In genomic region chr8:13338255-13338860, GRCm38 (mm10) we compare ENCODE assay signal across 8 mouse cellular contexts. TPM values are rescaled to one million over a fixed set of nuclear protein-coding genes. Genes with fewer than 3 reads are reported as not detected.
A peak's percentile ranks its signal among the peaks of the same experiment; 100 is the strongest.
DNase-seq lines count a peak whose midpoint lies in the region; ATAC-seq lines count a peak whose summit lies in the region.

Tfdp1 (plus strand) TSS chr8:13338751.

- no peaks in the 10 kb centered on the region; the same call in 1 of the 2 replicates for H3K36me3 ChIP-seq in forebrain, embryonic 11.5 days (ENCODE audit: control insufficient read depth, insufficient read depth, low read length)
- H3K36me3 ChIP-seq in heart, embryonic 16.5 days (ENCODE audit: control insufficient read depth, insufficient read depth): peaks cover 13% of the 10 kb centered on the region
- peaks cover 32% of the 10 kb centered on the region for H3K36me3 ChIP-seq in liver, embryonic 15.5 days (replicated peaks)
- H3K36me3 ChIP-seq in neural tube, embryonic 12.5 days: peaks cover 31% of the 10 kb centered on the region

- 1% methylated on average over 67 of the region's 72 CpGs for WGBS in forebrain, embryonic 11.5 days
- WGBS in heart, embryonic 16.5 days: 1% methylated on average over 39 of the region's 72 CpGs
- WGBS in liver, embryonic 15.5 days (ENCODE audit: insufficient replicate concordance): 1% methylated on average over 49 of the region's 72 CpGs
- 2% methylated on average over 50 of the region's 72 CpGs for WGBS in neural tube, embryonic 12.5 days

- H3K4me3 ChIP-seq in forebrain, embryonic 11.5 days (ENCODE audit: low read depth, low read length): peak within 1 kb of the TSS; percentile 95
- peak within 1 kb of the TSS; percentile 85 for H3K4me3 ChIP-seq in heart, embryonic 16.5 days (ENCODE audit: low read length)
- peak within 1 kb of the TSS; percentile 90 for H3K4me3 ChIP-seq in liver, embryonic 15.5 days (replicated peaks)
- H3K4me3 ChIP-seq in neural tube, embryonic 12.5 days: peak within 1 kb of the TSS; percentile 100

- peak within 1 kb of the TSS; percentile 46 for H3K27ac ChIP-seq in forebrain, embryonic 11.5 days (ENCODE audit: low read depth, low read length)
- H3K27ac ChIP-seq in heart, embryonic 16.5 days (ENCODE audit: low read length): peak within 1 kb of the TSS; percentile 74
- peak within 1 kb of the TSS; percentile 82 for H3K27ac ChIP-seq in liver, embryonic 15.5 days (replicated peaks)
- H3K27ac ChIP-seq in neural tube, embryonic 12.5 days: no peak within 1 kb of the TSS; the same call in 1 of the 2 replicates

- H3K27me3 ChIP-seq in forebrain, embryonic 11.5 days (ENCODE audit: control insufficient read depth, insufficient read depth, low read length): no peaks in the 10 kb centered on the region
- no peaks in the 10 kb centered on the region for H3K27me3 ChIP-seq in heart, embryonic 16.5 days (ENCODE audit: control insufficient read depth, insufficient read depth, low read length)
- H3K27me3 ChIP-seq in liver, embryonic 15.5 days: no peaks in the 10 kb centered on the region
- H3K27me3 ChIP-seq in neural tube, embryonic 12.5 days (replicated peaks): no peaks in the 10 kb centered on the region

- ATAC-seq in forebrain, embryonic 11.5 days (replicated peaks; ENCODE audit: low FRiP score): peak; percentile 96
- peak; percentile 93 for ATAC-seq in heart, embryonic 16.5 days (replicated peaks; ENCODE audit: extremely low read depth, insufficient read depth, low FRiP score)
- ATAC-seq in liver, embryonic 15.5 days (ENCODE audit: insufficient read depth): peak; percentile 93
- peak; percentile 95 for ATAC-seq in neural tube, embryonic 12.5 days (ENCODE audit: low FRiP score, low read depth)

- peak; percentile 41 to 50 for DNase-seq in CD8-positive naive resting alpha-beta T cell, adult 2 months (ENCODE audit: low read depth in 2 of 2, low spot score in 2 of 2)
- peak; percentile 74 for DNase-seq in c-Kit-positive CD71-negative TER-119-negative erythroid progenitor cells, embryonic 14.5 days (ENCODE audit: low read depth)
- DNase-seq in forebrain, embryonic 11.5 days (ENCODE audit: low spot score): peak; percentile 94
- peak; percentile 81 to 87 for DNase-seq in kidney, postnatal 36 days
- peak; percentile 58 for DNase-seq in telencephalon, adult 2 months (ENCODE audit: low read depth, low spot score)

- H3K4me1 ChIP-seq in forebrain, embryonic 11.5 days (replicated peaks; ENCODE audit: control insufficient read depth, insufficient read depth, low read length): peaks cover 4% of the 10 kb centered on the region; the same call in 1 of the 2 replicates
- H3K4me1 ChIP-seq in heart, embryonic 16.5 days (ENCODE audit: control insufficient read depth, insufficient read depth, low read length): peaks cover 17% of the 10 kb centered on the region
- H3K4me1 ChIP-seq in liver, embryonic 15.5 days (replicated peaks): peaks cover 48% of the 10 kb centered on the region
- peaks cover 16% of the 10 kb centered on the region for H3K4me1 ChIP-seq in neural tube, embryonic 12.5 days

- H3K9me3 ChIP-seq in forebrain, embryonic 11.5 days (ENCODE audit: control insufficient read depth, low read length): no peaks in the 10 kb centered on the region
- H3K9me3 ChIP-seq in heart, embryonic 16.5 days (replicated peaks; ENCODE audit: control insufficient read depth, low read length): no peaks in the 10 kb centered on the region
- H3K9me3 ChIP-seq in liver, embryonic 15.5 days (replicated peaks): no peaks in the 10 kb centered on the region
- no peaks in the 10 kb centered on the region for H3K9me3 ChIP-seq in neural tube, embryonic 12.5 days

- H3K9ac ChIP-seq in forebrain, embryonic 11.5 days (ENCODE audit: low read length): peak within 1 kb of the TSS; percentile 96
- peak within 1 kb of the TSS; percentile 94 for H3K9ac ChIP-seq in heart, embryonic 16.5 days (ENCODE audit: low read length)
- peak within 1 kb of the TSS; percentile 99 for H3K9ac ChIP-seq in liver, embryonic 15.5 days
- peak within 1 kb of the TSS; percentile 98 for H3K9ac ChIP-seq in neural tube, embryonic 12.5 days

- H3K4me2 ChIP-seq in forebrain, embryonic 11.5 days (ENCODE audit: low read depth, low read length, severe bottlenecking): peak within 1 kb of the TSS; percentile 79
- peak within 1 kb of the TSS; percentile 94 for H3K4me2 ChIP-seq in heart, embryonic 16.5 days (ENCODE audit: low read depth, low read length)
- peak within 1 kb of the TSS; percentile 95 for H3K4me2 ChIP-seq in liver, embryonic 15.5 days
- H3K4me2 ChIP-seq in neural tube, embryonic 12.5 days (replicated peaks): peak within 1 kb of the TSS; percentile 92

RNA-seq across cellular contexts. Expression of gene Tfdp1, which starts in this region (rescaled TPM):
- 237 and 244 TPM in 2 replicates for polyA plus RNA-seq in forebrain, embryonic 11.5 days (2014; fragmentation: Nextera tagmentation; extraction: Ambion mirVana)
- 79.6 and 93.6 TPM in 2 replicates for polyA plus RNA-seq in heart, embryonic 16.5 days (2015; fragmentation: Nextera tagmentation; extraction: Ambion mirVana)
- polyA plus RNA-seq in liver, embryonic 15.5 days (2015; fragmentation: Nextera tagmentation; extraction: Ambion mirVana): 85.5 and 92.5 TPM in 2 replicates
- polyA plus RNA-seq in neural tube, embryonic 12.5 days (2016; fragmentation: Nextera tagmentation; extraction: Ambion mirVana): 148 and 152 TPM in 2 replicates
